Mouse (Mus musculus): ENCODE results near the gene Atg9a. TPM values are rescaled to one million over a fixed set of nuclear protein-coding genes. Genes with fewer than 3 reads are reported as not detected.

The Atg9a gene
- polyA plus RNA-seq (2012; rRNA removed) (17.4 and 23.6 TPM in 2 replicates), polyA plus RNA-seq (2014; fragmentation: Nextera tagmentation; extraction: Ambion mirVana) (16.4 and 18.3 TPM in 2 replicates)

DNA sequence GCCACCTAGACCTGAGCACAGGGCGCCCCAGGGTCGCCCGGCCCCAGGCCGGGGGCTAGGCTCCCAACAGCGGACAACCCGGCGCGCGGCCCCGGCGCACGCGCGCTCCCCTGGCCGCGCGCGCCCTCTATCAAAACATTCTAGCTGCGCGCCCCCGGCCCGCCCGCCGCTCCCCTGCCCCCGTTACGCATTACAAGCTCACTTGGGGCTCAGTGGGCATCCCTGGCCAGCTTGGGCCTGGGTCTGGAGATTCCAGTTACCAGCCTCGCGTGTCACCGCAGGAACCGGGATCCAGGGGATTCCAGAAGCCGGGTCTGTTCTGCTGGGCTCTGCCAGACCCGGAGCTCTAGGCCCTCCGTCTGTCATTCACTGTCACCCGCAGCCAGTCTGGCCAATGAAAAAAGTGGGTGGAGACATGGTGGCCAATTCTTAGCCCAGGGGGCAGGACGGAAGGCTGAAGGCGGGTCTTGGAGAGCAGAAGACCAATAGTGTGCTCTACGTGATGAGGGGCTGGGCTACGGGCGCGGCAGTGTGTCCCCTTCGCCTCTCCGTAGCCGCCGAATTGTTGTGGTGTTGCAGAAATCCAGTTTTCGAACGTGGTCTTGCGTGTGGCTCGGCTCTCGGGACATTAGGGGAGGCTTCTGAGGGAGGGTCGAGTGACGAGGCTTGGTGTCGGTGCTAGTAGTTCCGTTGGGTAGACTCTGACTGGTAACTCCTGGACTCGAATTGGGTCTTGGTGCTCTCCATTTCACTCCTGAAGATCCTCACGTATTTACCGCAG lies at the start of gene Atg9a, which contains the start of gene Ankzf1:
Gene Atg9a, minus strand, starts transcription at position 575 of the 781 bp plus-strand sequence.
Gene Ankzf1, plus strand, starts transcription at position 530 of the 781 bp plus-strand sequence.
- DNase-seq (ENCODE audit: low read depth in 3 of 3, low spot score in 3 of 3) (peak; percentile 98 to 99 (median 98)), ATAC-seq (ENCODE audit: insufficient read depth) (peak; percentile 98)
- no peak for TF ChIP-seq EP300 (IDR thresholded peaks at IDR 0.05; ENCODE audit: low read depth)
- TF ChIP-seq CTCF (IDR thresholded peaks at IDR 0.05; ENCODE audit: low read depth), result peak; percentile 15; the same call in 1 of the 2 replicates
- no peaks in the 10 kb centered on the region for H3K9me3 ChIP-seq (ENCODE audit: control insufficient read depth, low read length)
- peak within 1 kb of the TSS; percentile 89 to 93 for H3K4me3 ChIP-seq (ENCODE audit: insufficient read depth in 1 of 2, low read depth in 2 of 2, low read length in 2 of 2)
- peak within 1 kb of the TSS; percentile 91 for H3K9ac ChIP-seq (replicated peaks)
- WGBS (ENCODE audit: insufficient replicate concordance), result under 1% methylated on average over 56 of the region's 56 CpGs
- no peaks in the 10 kb centered on the region for H3K27me3 ChIP-seq (ENCODE audit: control insufficient read depth, insufficient read depth, low read length)
- H3K4me2 ChIP-seq (ENCODE audit: low read depth), result peak within 1 kb of the TSS; percentile 98
- H3K36me3 ChIP-seq (replicated peaks; ENCODE audit: control insufficient read depth, insufficient read depth, low read depth), result peaks cover 25% of the 10 kb centered on the region
- H3K27ac ChIP-seq, result peak within 1 kb of the TSS; percentile 85
- H3K4me1 ChIP-seq (replicated peaks; ENCODE audit: control insufficient read depth in 2 of 2, insufficient read depth in 2 of 2, low read length in 1 of 2), result peaks cover 21 to 22% of the 10 kb centered on the region in 2 experiments

DNA sequence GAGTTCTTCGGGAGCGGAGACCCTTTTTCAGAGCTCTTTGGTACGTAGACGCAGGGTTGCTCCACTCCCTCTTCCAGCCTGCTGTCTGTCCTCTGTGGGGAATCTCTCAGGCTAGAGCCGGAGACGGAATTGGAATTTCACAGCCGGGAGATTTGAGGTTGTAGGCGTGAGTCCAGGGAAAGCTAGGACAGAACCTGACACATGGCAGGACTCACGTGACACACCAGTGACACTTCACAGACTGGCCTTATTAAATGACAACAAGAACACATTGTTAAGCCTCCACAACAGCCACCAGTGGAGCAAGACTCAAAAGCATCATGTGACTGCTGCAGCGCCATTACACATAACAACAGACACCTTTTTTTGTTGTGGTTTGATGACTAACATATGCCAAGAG lies 47.6 kb upstream of the Atg9a start:
- no peaks in the 10 kb centered on the region for H3K27me3 ChIP-seq (ENCODE audit: control insufficient read depth, insufficient read depth, low read length)
- H3K27ac ChIP-seq, result no peak overlapping the region
- no peak for TF ChIP-seq CTCF (IDR thresholded peaks at IDR 0.05; ENCODE audit: low read depth)
- TF ChIP-seq EP300 (IDR thresholded peaks at IDR 0.05; ENCODE audit: low read depth), result no peak
- H3K4me1 ChIP-seq (replicated peaks; ENCODE audit: control insufficient read depth in 2 of 2, insufficient read depth in 2 of 2, low read length in 1 of 2), result peaks cover 15 to 31% of the 10 kb centered on the region in 2 experiments
- H3K36me3 ChIP-seq (replicated peaks; ENCODE audit: control insufficient read depth, insufficient read depth, low read depth), result no peaks in the 10 kb centered on the region; the same call in 1 of the 2 replicates
- H3K9me3 ChIP-seq (ENCODE audit: control insufficient read depth, low read length), result no peaks in the 10 kb centered on the region
- 83% methylated on average over 10 of the region's 10 CpGs for WGBS (ENCODE audit: insufficient replicate concordance)
- no peak overlapping the region for H3K9ac ChIP-seq (replicated peaks)
- DNase-seq (ENCODE audit: low read depth in 3 of 3, low spot score in 3 of 3), result no peak
- no peak for ATAC-seq (ENCODE audit: insufficient read depth)
- no peak overlapping the region for H3K4me2 ChIP-seq (ENCODE audit: low read depth)
- H3K4me3 ChIP-seq (ENCODE audit: insufficient read depth in 1 of 2, low read depth in 2 of 2, low read length in 2 of 2), result no peak overlapping the region

DNA sequence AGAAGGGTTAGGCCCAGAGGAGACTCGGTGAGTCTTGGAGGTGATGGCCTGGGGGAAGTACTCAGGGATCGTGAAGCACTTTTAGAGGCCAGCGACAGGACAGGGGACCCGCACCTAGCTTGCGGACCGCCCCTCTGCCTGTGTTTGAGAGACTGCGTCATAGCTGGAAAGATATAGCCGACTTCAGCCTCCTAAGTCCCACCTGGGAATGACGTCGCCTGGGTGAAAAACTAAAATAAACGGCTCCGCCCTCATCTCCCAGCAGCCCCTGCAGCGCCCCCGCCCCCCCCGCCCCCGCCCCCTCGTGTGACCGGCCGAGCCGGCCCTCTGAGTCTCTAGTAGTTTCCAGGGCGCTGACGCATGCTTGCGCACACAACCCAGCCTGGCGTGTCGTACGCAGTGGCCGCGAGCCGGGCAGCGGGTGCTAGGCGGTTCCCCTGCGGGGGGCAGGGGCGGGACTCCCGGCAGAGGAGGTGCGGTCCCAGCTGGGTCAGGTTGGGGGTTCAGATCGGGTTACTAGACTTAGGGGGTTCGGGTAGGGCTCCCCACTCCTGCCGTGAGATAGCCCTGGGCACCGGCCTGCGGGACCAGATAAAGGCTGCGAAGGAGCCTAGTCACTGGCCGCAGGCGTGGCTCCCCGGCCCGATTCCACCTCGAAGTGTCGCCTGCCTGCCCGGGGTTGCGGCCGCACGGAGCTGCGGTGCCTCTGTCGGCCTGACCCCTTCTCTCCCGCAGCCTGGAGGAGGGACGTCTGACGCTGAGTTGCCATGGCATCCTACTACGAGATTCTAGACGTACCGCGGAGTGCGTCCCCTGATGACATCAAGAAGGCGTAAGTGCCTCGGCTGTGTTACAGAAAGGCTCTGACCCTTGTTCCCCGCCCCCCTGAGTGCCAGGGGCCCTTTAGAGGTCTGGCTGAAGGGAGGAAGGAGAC lies 44.4 kb upstream of the Atg9a start, which contains the start of gene Dnajb2:
Gene Dnajb2, plus strand, starts transcription at position 290 of the 934 bp plus-strand sequence.
- H3K27ac ChIP-seq, result peak within 1 kb of the TSS; percentile 96
- DNase-seq (ENCODE audit: low read depth in 3 of 3, low spot score in 3 of 3) (peak; percentile 89 to 91 (median 91)), ATAC-seq (ENCODE audit: insufficient read depth) (peak; percentile 95)
- no peaks in the 10 kb centered on the region for H3K27me3 ChIP-seq (ENCODE audit: control insufficient read depth, insufficient read depth, low read length)
- H3K9ac ChIP-seq (replicated peaks), result peak within 1 kb of the TSS; percentile 72
- no peaks in the 10 kb centered on the region for H3K9me3 ChIP-seq (ENCODE audit: control insufficient read depth, low read length)
- under 1% methylated on average over 64 of the region's 64 CpGs for WGBS (ENCODE audit: insufficient replicate concordance)
- no peaks in the 10 kb centered on the region for H3K36me3 ChIP-seq (replicated peaks; ENCODE audit: control insufficient read depth, insufficient read depth, low read depth)
- H3K4me3 ChIP-seq (ENCODE audit: insufficient read depth in 1 of 2, low read depth in 2 of 2, low read length in 2 of 2), result peak within 1 kb of the TSS; percentile 60 to 72
- TF ChIP-seq CTCF (IDR thresholded peaks at IDR 0.05; ENCODE audit: low read depth), result peak; percentile 28; the same call in 1 of the 2 replicates
- peak; percentile 89 for TF ChIP-seq EP300 (IDR thresholded peaks at IDR 0.05; ENCODE audit: low read depth)
- H3K4me1 ChIP-seq (replicated peaks; ENCODE audit: control insufficient read depth in 2 of 2, insufficient read depth in 2 of 2, low read length in 1 of 2), result peaks cover 24 to 41% of the 10 kb centered on the region in 2 experiments
- peak within 1 kb of the TSS; percentile 83 for H3K4me2 ChIP-seq (ENCODE audit: low read depth)

DNA sequence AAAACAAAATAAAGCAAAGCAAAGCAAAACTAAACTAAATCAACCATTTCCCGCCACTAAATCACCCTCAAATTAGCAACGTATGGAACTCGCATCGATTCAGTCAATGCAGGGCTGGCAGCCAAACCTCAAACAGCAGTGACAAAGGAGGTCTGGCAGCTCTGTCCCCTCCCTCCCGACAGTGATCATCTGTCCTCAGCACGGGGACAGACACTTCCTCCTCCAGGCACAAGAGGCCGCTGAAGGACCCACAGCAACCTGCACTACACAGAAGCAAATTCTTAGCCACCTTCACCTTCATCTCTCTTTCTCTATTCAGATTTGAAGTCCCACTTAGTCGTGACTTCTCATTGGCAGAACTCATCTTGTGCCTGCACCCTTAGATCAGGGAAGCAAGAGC lies 42.6 kb upstream of the Atg9a start:
- under 1% methylated on average over 8 of the region's 8 CpGs for WGBS (ENCODE audit: insufficient replicate concordance)
- ATAC-seq (ENCODE audit: insufficient read depth) (no peak), DNase-seq (ENCODE audit: low read depth in 3 of 3, low spot score in 3 of 3) (peak in 2 of 3 experiments; percentile 61 to 64)
- Histone ChIP-seq H3K4me2 (ENCODE audit: low read depth) (peak overlapping the region; percentile 83), H3K27me3 (ENCODE audit: control insufficient read depth, insufficient read depth, low read length) (no peaks in the 10 kb centered on the region), H3K9ac (replicated peaks) (peak overlapping the region; percentile 11; the same call in 1 of the 2 replicates), H3K9me3 (ENCODE audit: control insufficient read depth, low read length) (no peaks in the 10 kb centered on the region), H3K27ac (peak overlapping the region; percentile 96), H3K36me3 (replicated peaks; ENCODE audit: control insufficient read depth, insufficient read depth, low read depth) (no peaks in the 10 kb centered on the region), H3K4me1 (replicated peaks; ENCODE audit: control insufficient read depth in 2 of 2, insufficient read depth in 2 of 2, low read length in 1 of 2) (peaks cover 36 to 57% of the 10 kb centered on the region in 2 experiments), H3K4me3 (ENCODE audit: insufficient read depth in 1 of 2, low read depth in 2 of 2, low read length in 2 of 2) (no peak overlapping the region)
- TF ChIP-seq EP300 (IDR thresholded peaks at IDR 0.05; ENCODE audit: low read depth), result no peak
- TF ChIP-seq CTCF (IDR thresholded peaks at IDR 0.05; ENCODE audit: low read depth), result peak; percentile 96

All from liver, embryonic 14.5 days (tissue).